Mouse (Mus musculus): ENCODE data around the gene Gm20509. TPM values are rescaled to one million over a fixed set of nuclear protein-coding genes. Genes with fewer than 3 reads are reported as not detected.

Gene Gm20509
- total and polyA plus RNA-seq, 3 experiments, result not detected

GRCm38 (mm10) chr9:73090121-73090520, 12.1 kb upstream of the Gm20509 start:
- Histone ChIP-seq H3K36me3 (replicated peaks) (peaks cover 18% of the 10 kb centered on the region), H3K4me3 (ENCODE audit: low read depth, low read length) (no peak overlapping the region), H3K9me3 (replicated peaks) (no peaks in the 10 kb centered on the region), H3K4me1 (ENCODE audit: insufficient read depth, low read depth, low read length) (peaks cover 13% of the 10 kb centered on the region), H3K27me3 (ENCODE audit: insufficient read depth, low read length) (no peaks in the 10 kb centered on the region)
- no peak for ATAC-seq (ENCODE audit: extremely low read depth, insufficient number of reproducible peaks, low FRiP score, poor library complexity, severe bottlenecking)
- no peak for DNase-seq (ENCODE audit: low spot score)
- TF ChIP-seq TAL1 (conservative IDR thresholded peaks at IDR 0.05; ENCODE audit: low read depth, low read length) (no peak), POLR2AphosphoS5 (IDR thresholded peaks at IDR 0.05; ENCODE audit: insufficient replicate concordance, low read depth, low read length) (no peak), GATA1 (IDR thresholded peaks at IDR 0.05; ENCODE audit: borderline replicate concordance, low read length) (no peak), CTCF (IDR thresholded peaks at IDR 0.05; ENCODE audit: low read depth, low read length) (no peak), GATA2 (IDR thresholded peaks at IDR 0.05; ENCODE audit: borderline replicate concordance, low read depth, low read length) (no peak)

GRCm38 (mm10) chr9:73091747-73092146, 10.5 kb upstream of the Gm20509 start:
- Histone ChIP-seq H3K36me3 (replicated peaks) (peaks cover 14% of the 10 kb centered on the region), H3K27me3 (ENCODE audit: insufficient read depth, low read length) (no peaks in the 10 kb centered on the region), H3K9me3 (replicated peaks) (no peaks in the 10 kb centered on the region), H3K4me1 (ENCODE audit: insufficient read depth, low read depth, low read length) (peaks cover 6% of the 10 kb centered on the region), H3K4me3 (ENCODE audit: low read depth, low read length) (no peak overlapping the region)
- ATAC-seq (ENCODE audit: extremely low read depth, insufficient number of reproducible peaks, low FRiP score, poor library complexity, severe bottlenecking), result no peak
- DNase-seq (ENCODE audit: low spot score), result peak; percentile 48
- no peak for TF ChIP-seq GATA1 (IDR thresholded peaks at IDR 0.05; ENCODE audit: borderline replicate concordance, low read length)
- peak; percentile 80 for TF ChIP-seq CTCF (IDR thresholded peaks at IDR 0.05; ENCODE audit: low read depth, low read length)

GRCm38 (mm10) chr9:73094580-73094979, 7.7 kb upstream of the Gm20509 start:
- DNase-seq (ENCODE audit: low spot score) (no peak), ATAC-seq (ENCODE audit: extremely low read depth, insufficient number of reproducible peaks, low FRiP score, poor library complexity, severe bottlenecking) (no peak)
- H3K4me1 ChIP-seq (ENCODE audit: insufficient read depth, low read depth, low read length), result peaks cover 2% of the 10 kb centered on the region
- no peak for TF ChIP-seq POLR2AphosphoS5 (IDR thresholded peaks at IDR 0.05; ENCODE audit: insufficient replicate concordance, low read depth, low read length)
- TF ChIP-seq GATA1 (IDR thresholded peaks at IDR 0.05; ENCODE audit: borderline replicate concordance, low read length), result no peak
- no peak for TF ChIP-seq TAL1 (conservative IDR thresholded peaks at IDR 0.05; ENCODE audit: low read depth, low read length)
- no peak for TF ChIP-seq GATA2 (IDR thresholded peaks at IDR 0.05; ENCODE audit: borderline replicate concordance, low read depth, low read length)
- TF ChIP-seq CTCF (IDR thresholded peaks at IDR 0.05; ENCODE audit: low read depth, low read length), result no peak
- H3K4me3 ChIP-seq (ENCODE audit: low read depth, low read length), result no peak overlapping the region
- H3K36me3 ChIP-seq (replicated peaks), result peaks cover 8% of the 10 kb centered on the region
- no peaks in the 10 kb centered on the region for H3K9me3 ChIP-seq (replicated peaks)
- H3K27me3 ChIP-seq (ENCODE audit: insufficient read depth, low read length), result no peaks in the 10 kb centered on the region

GRCm38 (mm10) chr9:73097898-73098297, 4.4 kb upstream of the Gm20509 start:
- H3K36me3 ChIP-seq (replicated peaks), result peaks cover 4% of the 10 kb centered on the region

GRCm38 (mm10) chr9:73101536-73101935, 734 bp upstream of the Gm20509 start, which contains the start of gene Khdc3:
Gene Khdc3 (plus strand): TSS chr9:73101836.
- no peak for TF ChIP-seq GATA2 (IDR thresholded peaks at IDR 0.05; ENCODE audit: borderline replicate concordance, low read depth, low read length)
- no peak for TF ChIP-seq CTCF (IDR thresholded peaks at IDR 0.05; ENCODE audit: low read depth, low read length)
- no peak for TF ChIP-seq TAL1 (conservative IDR thresholded peaks at IDR 0.05; ENCODE audit: low read depth, low read length)
- no peak for TF ChIP-seq GATA1 (IDR thresholded peaks at IDR 0.05; ENCODE audit: borderline replicate concordance, low read length)
- TF ChIP-seq POLR2AphosphoS5 (IDR thresholded peaks at IDR 0.05; ENCODE audit: insufficient replicate concordance, low read depth, low read length), result no peak
- Histone ChIP-seq H3K4me1 (ENCODE audit: insufficient read depth, low read depth, low read length) (no peaks in the 10 kb centered on the region), H3K9me3 (replicated peaks) (no peaks in the 10 kb centered on the region), H3K27me3 (ENCODE audit: insufficient read depth, low read length) (peaks cover 20% of the 10 kb centered on the region), H3K36me3 (replicated peaks) (no peaks in the 10 kb centered on the region), H3K4me3 (ENCODE audit: low read depth, low read length) (no peak within 1 kb of the TSS)
- no peak for DNase-seq (ENCODE audit: low spot score)
- ATAC-seq (ENCODE audit: extremely low read depth, insufficient number of reproducible peaks, low FRiP score, poor library complexity, severe bottlenecking), result no peak

More at GRCm38 (mm10) chr9:73097898-73098297, 4.4 kb upstream of the Gm20509 start:
- Histone ChIP-seq H3K4me1 (ENCODE audit: insufficient read depth, low read depth, low read length) (no peaks in the 10 kb centered on the region), H3K9me3 (replicated peaks) (no peaks in the 10 kb centered on the region), H3K27me3 (ENCODE audit: insufficient read depth, low read length) (no peaks in the 10 kb centered on the region), H3K4me3 (ENCODE audit: low read depth, low read length) (no peak overlapping the region)
- ATAC-seq (ENCODE audit: extremely low read depth, insufficient number of reproducible peaks, low FRiP score, poor library complexity, severe bottlenecking) (no peak), DNase-seq (ENCODE audit: low spot score) (no peak)
- TF ChIP-seq GATA2 (IDR thresholded peaks at IDR 0.05; ENCODE audit: borderline replicate concordance, low read depth, low read length) (no peak), GATA1 (IDR thresholded peaks at IDR 0.05; ENCODE audit: borderline replicate concordance, low read length) (no peak), CTCF (IDR thresholded peaks at IDR 0.05; ENCODE audit: low read depth, low read length) (no peak), POLR2AphosphoS5 (IDR thresholded peaks at IDR 0.05; ENCODE audit: insufficient replicate concordance, low read depth, low read length) (no peak), TAL1 (conservative IDR thresholded peaks at IDR 0.05; ENCODE audit: low read depth, low read length) (no peak)

- DNase-seq (ENCODE audit: low spot score), result no peak
- no peak for TF ChIP-seq TAL1 (conservative IDR thresholded peaks at IDR 0.05; ENCODE audit: low read depth, low read length)
- TF ChIP-seq GATA2 (IDR thresholded peaks at IDR 0.05; ENCODE audit: borderline replicate concordance, low read depth, low read length), result no peak
- TF ChIP-seq POLR2AphosphoS5 (IDR thresholded peaks at IDR 0.05; ENCODE audit: insufficient replicate concordance, low read depth, low read length), result no peak
- no peak for TF ChIP-seq GATA1 (IDR thresholded peaks at IDR 0.05; ENCODE audit: borderline replicate concordance, low read length)
- TF ChIP-seq CTCF (IDR thresholded peaks at IDR 0.05; ENCODE audit: low read depth, low read length), result no peak
- Histone ChIP-seq H3K36me3 (replicated peaks) (no peaks in the 10 kb centered on the region), H3K4me3 (ENCODE audit: low read depth, low read length) (no peak overlapping the region), H3K27me3 (ENCODE audit: insufficient read depth, low read length) (peaks cover 31% of the 10 kb centered on the region), H3K9me3 (replicated peaks) (no peaks in the 10 kb centered on the region), H3K4me1 (ENCODE audit: insufficient read depth, low read depth, low read length) (no peaks in the 10 kb centered on the region)
- ATAC-seq (ENCODE audit: extremely low read depth, insufficient number of reproducible peaks, low FRiP score, poor library complexity, severe bottlenecking), result no peak
These were observed 1.0 kb downstream of the Gm20509 start for GRCm38 (mm10) chr9:73103159-73103879.

Measured in G1E (cell line).